Mouse (Mus musculus) neural tube, embryonic 11.5 days (tissue): ENCODE data around the gene Vmn1r81. TPM values are rescaled to one million over a fixed set of nuclear protein-coding genes. Genes with fewer than 3 reads are reported as not detected.

Source experiments
- ATAC-seq: fragments of 200-750 bp; cut with Nextera tagmentation; 2 replicates; pipeline ENCODE4 v1.8.0; 2017; ENCODE audit warnings: moderate number of reproducible peaks, mild to moderate bottlenecking, moderate TSS enrichment, moderate library complexity; ENCODE audit not compliant: insufficient read depth, low FRiP score, low TSS enrichment
- DNase-seq: peaks from one replicate; pipeline ENCODE4 v3.0.0-alpha.2; 2015; ENCODE audit warnings: low spot score
- H3K27ac ChIP-seq: fragments of 300-500 bp; sonication (generic); 2 replicates; pipeline ENCODE4 v1.5.1; 2014; ENCODE audit warnings: low read depth, mild to moderate bottlenecking, low read length
- H3K27me3 ChIP-seq: fragments of 300-500 bp; sonication (generic); 2 replicates; pipeline ENCODE4 v1.6.1; 2014; ENCODE audit warnings: mild to moderate bottlenecking, low read length, mixed read lengths; ENCODE audit not compliant: control insufficient read depth, insufficient read depth
- H3K36me3 ChIP-seq: fragments of 300-500 bp; sonication (generic); 2 replicates; pipeline ENCODE4 v1.6.1; 2014; ENCODE audit warnings: mild to moderate bottlenecking, low read length, moderate library complexity, mixed read lengths; ENCODE audit not compliant: control insufficient read depth, insufficient read depth
- H3K4me1 ChIP-seq: fragments of 300-500 bp; sonication (generic); 2 replicates; pipeline ENCODE4 v1.6.1; 2014; ENCODE audit warnings: low read length, mixed read lengths; ENCODE audit not compliant: control insufficient read depth, insufficient read depth
- H3K4me2 ChIP-seq: fragments of 300-500 bp; sonication (generic); 2 replicates; pipeline ENCODE4 v1.6.1; 2014; ENCODE audit warnings: low read depth, mild to moderate bottlenecking, moderate library complexity
- H3K4me3 ChIP-seq: fragments of 300-500 bp; sonication (generic); 2 replicates; pipeline ENCODE4 v1.5.1; 2014; ENCODE audit warnings: low read depth, low read length
- H3K9ac ChIP-seq: fragments of 300-500 bp; sonication (generic); 2 replicates; pipeline ENCODE4 v1.6.1; 2014; ENCODE audit warnings: mild to moderate bottlenecking, low read length
- H3K9me3 ChIP-seq: fragments of 300-500 bp; sonication (generic); 2 replicates; pipeline ENCODE4 v1.6.1; 2016; ENCODE audit warnings: low read length; ENCODE audit not compliant: control insufficient read depth
- WGBS: fragments of 180-500 bp; shearing (Covaris S2); extraction: QIAGEN DNeasy Blood & Tissue Kit; methylation state at CpG from one replicate; pipeline ENCODE4 v1.1.7; 2014; 5-methylcytosine and 5-hydroxymethylcytosine counted together
- polyA plus RNA-seq: library from polyadenylated mRNA; unstranded; fragments of >200 nt; fragmentation: Nextera tagmentation; extraction: Ambion mirVana; gene quantifications from 2 replicates; pipeline ENCODE4 v1.2.1, GENCODE M21; 2014

Vmn1r81 gene
- not detected in 2 replicates for polyA plus RNA-seq

- Histone ChIP-seq H3K9ac (no peak within 1 kb of the TSS), H3K4me2 (no peak within 1 kb of the TSS), H3K4me1 (no peaks in the 10 kb centered on the region), H3K27me3 (no peaks in the 10 kb centered on the region), H3K9me3 (no peaks in the 10 kb centered on the region), H3K36me3 (no peaks in the 10 kb centered on the region), H3K4me3 (no peak within 1 kb of the TSS), H3K27ac (no peak within 1 kb of the TSS)
- 74% methylated on average over 1 of the region's 1 CpGs for WGBS
- DNase-seq (no peak), ATAC-seq (no peak)
Measured at GRCm38 (mm10) chr7:12268169-12268568, at the start of gene Vmn1r81. Vmn1r81 (minus strand) TSS chr7:12268269.

GRCm38 (mm10) chr7:12300130-12300529 lies 32.1 kb upstream of the Vmn1r81 start, which contains the start of gene Vmn1r82:
Vmn1r82 (plus strand) TSS chr7:12300430.
- DNase-seq = no peak
- Histone ChIP-seq H3K4me1 (no peaks in the 10 kb centered on the region), H3K9me3 (0 out of 2 replicates have a peak, but pooled peaks cover 3% of the 10 kb centered on the region), H3K9ac (no peak within 1 kb of the TSS), H3K27ac (no peak within 1 kb of the TSS), H3K27me3 (no peaks in the 10 kb centered on the region), H3K36me3 (no peaks in the 10 kb centered on the region), H3K4me3 (no peak within 1 kb of the TSS), H3K4me2 (no peak within 1 kb of the TSS)
- no peak for ATAC-seq
- 64% methylated on average over 2 of the region's 2 CpGs for WGBS

- no peaks in the 10 kb centered on the region for H3K4me1 ChIP-seq
- H3K9ac ChIP-seq = no peak overlapping the region
- H3K36me3 ChIP-seq = no peaks in the 10 kb centered on the region
- 0 out of 2 replicates have a peak, but pooled peaks cover 3% of the 10 kb centered on the region for H3K9me3 ChIP-seq
- H3K27me3 ChIP-seq = no peaks in the 10 kb centered on the region
- H3K4me2 ChIP-seq = no peak overlapping the region
- H3K4me3 ChIP-seq = no peak overlapping the region
- no peak overlapping the region for H3K27ac ChIP-seq
- WGBS = 65% methylated on average over 2 of the region's 2 CpGs
- DNase-seq = no peak
- ATAC-seq = no peak
Measured at GRCm38 (mm10) chr7:12204141-12204540, 63.9 kb downstream of the Vmn1r81 start.

Other genes with a start within 250 kb of the Vmn1r81 start
- not detected in 2 replicates for gene Vmn1r77, start 231.5 kb downstream of the Vmn1r81 start, polyA plus RNA-seq
- not detected in 2 replicates for gene Vmn1r78, start 118.0 kb downstream of the Vmn1r81 start, polyA plus RNA-seq
- not detected in 2 replicates for gene Vmn1r79, start 97.0 kb downstream of the Vmn1r81 start, polyA plus RNA-seq
- not detected in 2 replicates for gene Vmn1r80, start 79.0 kb downstream of the Vmn1r81 start, polyA plus RNA-seq
- gene Vmn1r82, start 32.2 kb upstream of the Vmn1r81 start, polyA plus RNA-seq = not detected in 2 replicates
- not detected in 2 replicates for gene Vmn1r83, start 61.2 kb upstream of the Vmn1r81 start, polyA plus RNA-seq
- gene Vmn1r84, start 101.0 kb upstream of the Vmn1r81 start, polyA plus RNA-seq = not detected in 2 replicates
- 4.0 and 5.2 TPM in 2 replicates for gene Zfp551, start 154.5 kb upstream of the Vmn1r81 start, polyA plus RNA-seq
- 46.7 and 48.0 TPM in 2 replicates for gene Zfp606, start 210.0 kb upstream of the Vmn1r81 start, polyA plus RNA-seq
- gene 2900092C05Rik, start 244.2 kb upstream of the Vmn1r81 start, polyA plus RNA-seq = not detected in 2 replicates